Mouse (Mus musculus) small intestine, adult 2 months (tissue): Measurements from ENCODE around the gene Ppp6r3.

Experiments
- CTCF ChIP-seq: fragments of 200-500 bp; IDR thresholded peaks from 2 replicates; pipeline ENCODE4 v1.5.1; 2012; ENCODE audit warnings: low read depth, mild to moderate bottlenecking, control low read depth, inconsistent platforms, low read length, moderate library complexity, mixed read lengths; ENCODE audit not compliant: insufficient replicate concordance, insufficient read length; ENCODE audit errors: extremely low read depth
- POLR2A ChIP-seq: fragments of 200-500 bp; IDR thresholded peaks from 2 replicates; pipeline ENCODE4 v1.6.1; 2012; ENCODE audit warnings: low read depth, mild to moderate bottlenecking, control low read depth, inconsistent platforms, low read length, moderate library complexity

DNA sequence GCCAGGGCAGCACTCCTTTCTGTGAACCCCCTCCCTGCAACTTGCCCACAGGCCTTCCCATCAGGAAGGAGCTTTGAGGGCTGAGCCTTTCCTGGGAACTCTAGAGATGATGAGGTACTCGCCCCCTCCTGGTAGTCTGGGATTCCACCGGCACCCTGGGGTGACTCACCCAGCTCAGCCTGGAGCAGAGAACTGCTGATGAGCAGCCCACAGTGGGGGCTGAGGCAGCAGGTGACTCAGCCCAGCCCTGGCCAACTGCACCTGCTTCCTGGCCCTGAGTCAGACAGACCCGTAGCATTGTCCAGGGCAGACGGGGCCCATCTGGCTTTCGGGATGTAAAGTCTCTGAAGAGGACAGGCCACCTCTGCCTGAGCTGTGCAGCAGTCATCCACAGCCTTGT is 156.3 kb downstream of the Ppp6r3 start:
- TF ChIP-seq CTCF (no peak), POLR2A (no peak)
